Mouse (Mus musculus): ENCODE measurements around the gene Ncdn. TPM values are rescaled to one million over a fixed set of nuclear protein-coding genes. Genes with fewer than 3 reads are reported as not detected.

The Ncdn gene
- polyA plus RNA-seq, 1 experiment from 2014 or later: 13.4 TPM

DNA sequence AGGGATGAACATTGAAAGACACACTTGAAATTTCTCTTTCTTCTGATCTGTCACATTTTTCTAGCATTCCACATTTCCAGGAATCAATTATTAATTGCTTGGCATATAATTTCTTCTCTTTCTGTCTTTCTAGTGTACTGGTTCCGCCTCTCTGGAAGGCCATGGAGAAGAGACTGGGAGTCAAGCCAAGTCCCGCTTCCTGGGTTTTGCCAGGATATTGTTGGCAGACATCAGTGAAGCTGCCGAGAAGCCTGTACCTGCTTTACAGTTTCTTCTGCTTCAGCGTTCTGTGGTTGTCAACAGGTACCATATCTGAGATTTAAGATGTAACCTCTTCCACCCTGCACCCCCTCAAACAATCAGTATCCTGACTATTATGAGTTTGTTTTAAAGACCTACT, 3.5 kb upstream of the Ncdn start:
- no peaks in the 10 kb centered on the region for H3K9me3 ChIP-seq (ENCODE audit: control insufficient read depth, low read length)
- H3K9ac ChIP-seq (ENCODE audit: low read length): no peak overlapping the region
- H3K4me3 ChIP-seq (ENCODE audit: low read depth, low read length): no peak overlapping the region
- peak; percentile 51 for DNase-seq (ENCODE audit: low spot score)
- no peak overlapping the region for H3K27ac ChIP-seq (replicated peaks)
- TF ChIP-seq CTCF (IDR thresholded peaks at IDR 0.05; ENCODE audit: low read depth) (no peak), EP300 (optimal IDR thresholded peaks at IDR 0.05) (no peak)
- no peak overlapping the region for H3K4me2 ChIP-seq (replicated peaks; ENCODE audit: low read depth)
- H3K4me1 ChIP-seq (replicated peaks; ENCODE audit: control insufficient read depth, insufficient read depth): peaks cover 6% of the 10 kb centered on the region; the same call in 1 of the 2 replicates
- H3K27me3 ChIP-seq (ENCODE audit: control insufficient read depth, insufficient read depth, low read length): no peaks in the 10 kb centered on the region
- 41% methylated on average over 4 of the region's 4 CpGs for WGBS
- no peak for ATAC-seq (ENCODE audit: low FRiP score, low TSS enrichment)
- H3K36me3 ChIP-seq (ENCODE audit: control insufficient read depth, insufficient read depth, low read length): peaks cover 4% of the 10 kb centered on the region; the same call in 1 of the 2 replicates

GRCm38 (mm10) chr4:126754736-126755374, 1.6 kb upstream of the Ncdn start:
- peak overlapping the region; percentile 94 for H3K27ac ChIP-seq (replicated peaks)
- peaks cover 2% of the 10 kb centered on the region; the same call in 1 of the 2 replicates for H3K36me3 ChIP-seq (ENCODE audit: control insufficient read depth, insufficient read depth, low read length)
- H3K27me3 ChIP-seq (ENCODE audit: control insufficient read depth, insufficient read depth, low read length): no peaks in the 10 kb centered on the region
- H3K4me3 ChIP-seq (ENCODE audit: low read depth, low read length): peak overlapping the region; percentile 89
- peak overlapping the region; percentile 91 for H3K4me2 ChIP-seq (replicated peaks; ENCODE audit: low read depth)
- DNase-seq (ENCODE audit: low spot score) (peak; percentile 52), ATAC-seq (ENCODE audit: low FRiP score, low TSS enrichment) (peak; percentile 59)
- TF ChIP-seq CTCF (IDR thresholded peaks at IDR 0.05; ENCODE audit: low read depth): no peak; the same call in 1 of the 2 replicates
- TF ChIP-seq EP300 (optimal IDR thresholded peaks at IDR 0.05): no peak
- WGBS: 17% methylated on average over 12 of the region's 12 CpGs
- H3K9ac ChIP-seq (ENCODE audit: low read length): no peak overlapping the region; the same call in 1 of the 2 replicates
- H3K9me3 ChIP-seq (ENCODE audit: control insufficient read depth, low read length): no peaks in the 10 kb centered on the region
- H3K4me1 ChIP-seq (replicated peaks; ENCODE audit: control insufficient read depth, insufficient read depth): peaks cover 7% of the 10 kb centered on the region; the same call in 1 of the 2 replicates

GRCm38 (mm10) chr4:126754231-126754611, 983 bp upstream of the Ncdn start:
- Histone ChIP-seq H3K36me3 (ENCODE audit: control insufficient read depth, insufficient read depth, low read length) (peaks cover 5% of the 10 kb centered on the region; the same call in 1 of the 2 replicates), H3K4me1 (replicated peaks; ENCODE audit: control insufficient read depth, insufficient read depth) (peaks cover 7% of the 10 kb centered on the region; the same call in 1 of the 2 replicates), H3K9me3 (ENCODE audit: control insufficient read depth, low read length) (no peaks in the 10 kb centered on the region), H3K9ac (ENCODE audit: low read length) (peak overlapping the region; percentile 80), H3K27ac (replicated peaks) (peak overlapping the region; percentile 94), H3K4me3 (ENCODE audit: low read depth, low read length) (peak overlapping the region; percentile 89), H3K27me3 (ENCODE audit: control insufficient read depth, insufficient read depth, low read length) (no peaks in the 10 kb centered on the region), H3K4me2 (replicated peaks; ENCODE audit: low read depth) (peak overlapping the region; percentile 91)
- no peak for TF ChIP-seq EP300 (optimal IDR thresholded peaks at IDR 0.05)
- ATAC-seq (ENCODE audit: low FRiP score, low TSS enrichment) (no peak), DNase-seq (ENCODE audit: low spot score) (no peak)
- WGBS: under 1% methylated on average over 12 of the region's 12 CpGs

GRCm38 (mm10) chr4:126752608-126753141, 563 bp downstream of the Ncdn start:
- Histone ChIP-seq H3K36me3 (ENCODE audit: control insufficient read depth, insufficient read depth, low read length) (peaks cover 8% of the 10 kb centered on the region; the same call in 1 of the 2 replicates), H3K9me3 (ENCODE audit: control insufficient read depth, low read length) (no peaks in the 10 kb centered on the region), H3K4me3 (ENCODE audit: low read depth, low read length) (peak overlapping the region; percentile 89), H3K4me2 (replicated peaks; ENCODE audit: low read depth) (peak overlapping the region; percentile 91), H3K4me1 (replicated peaks; ENCODE audit: control insufficient read depth, insufficient read depth) (peaks cover 7% of the 10 kb centered on the region; the same call in 1 of the 2 replicates), H3K27me3 (ENCODE audit: control insufficient read depth, insufficient read depth, low read length) (no peaks in the 10 kb centered on the region), H3K9ac (ENCODE audit: low read length) (peak overlapping the region; percentile 80), H3K27ac (replicated peaks) (peak overlapping the region; percentile 94; the same call in 1 of the 2 replicates)
- DNase-seq (ENCODE audit: low spot score): peak; percentile 27
- WGBS: under 1% methylated on average over 23 of the region's 23 CpGs
- ATAC-seq (ENCODE audit: low FRiP score, low TSS enrichment): no peak
- TF ChIP-seq CTCF (IDR thresholded peaks at IDR 0.05; ENCODE audit: low read depth) (no peak), EP300 (optimal IDR thresholded peaks at IDR 0.05) (no peak)

GRCm38 (mm10) chr4:126752024-126752607, 1.1 kb downstream of the Ncdn start:
- 11% methylated on average over 13 of the region's 13 CpGs for WGBS
- Histone ChIP-seq H3K9ac (ENCODE audit: low read length) (peak overlapping the region; percentile 80), H3K4me2 (replicated peaks; ENCODE audit: low read depth) (peak overlapping the region; percentile 91), H3K27ac (replicated peaks) (no peak overlapping the region), H3K36me3 (ENCODE audit: control insufficient read depth, insufficient read depth, low read length) (peaks cover 7% of the 10 kb centered on the region; the same call in 1 of the 2 replicates), H3K4me3 (ENCODE audit: low read depth, low read length) (peak overlapping the region; percentile 89), H3K9me3 (ENCODE audit: control insufficient read depth, low read length) (no peaks in the 10 kb centered on the region), H3K27me3 (ENCODE audit: control insufficient read depth, insufficient read depth, low read length) (no peaks in the 10 kb centered on the region), H3K4me1 (replicated peaks; ENCODE audit: control insufficient read depth, insufficient read depth) (peaks cover 7% of the 10 kb centered on the region; the same call in 1 of the 2 replicates)
- TF ChIP-seq EP300 (optimal IDR thresholded peaks at IDR 0.05) (no peak), CTCF (IDR thresholded peaks at IDR 0.05; ENCODE audit: low read depth) (0 out of 2 replicates have a peak, but pooled peaks have one; percentile 20)
- DNase-seq (ENCODE audit: low spot score) (peak; percentile 30), ATAC-seq (ENCODE audit: low FRiP score, low TSS enrichment) (no peak)

All from stomach, postnatal 0 days (tissue).